Mouse (Mus musculus): ENCODE results near the gene Eva1c.
A peak's percentile ranks its signal among the peaks of the same experiment; 100 is the strongest.

Gene Eva1c

DNA sequence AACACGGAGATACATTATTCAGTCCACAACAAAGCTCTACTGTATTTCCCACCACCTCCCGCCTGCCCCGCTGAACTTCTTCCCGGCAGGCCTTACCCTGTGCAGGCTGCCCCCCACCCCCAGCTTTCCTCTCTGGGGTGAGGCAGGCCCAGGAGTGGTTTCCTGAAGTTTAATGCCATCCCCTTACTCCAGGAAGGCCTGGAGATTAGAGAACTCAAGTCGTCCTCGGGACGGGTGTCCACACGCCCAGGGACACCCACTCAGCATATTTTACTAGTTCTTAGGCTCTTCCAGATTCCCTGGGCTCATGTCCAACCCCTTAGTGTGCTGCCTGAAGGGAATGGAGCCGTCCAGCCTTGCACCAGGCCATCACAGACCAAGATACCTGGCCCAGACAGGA is 39.1 kb downstream of the Eva1c start:
- DNase-seq (ENCODE audit: low read depth) = no peak

DNA sequence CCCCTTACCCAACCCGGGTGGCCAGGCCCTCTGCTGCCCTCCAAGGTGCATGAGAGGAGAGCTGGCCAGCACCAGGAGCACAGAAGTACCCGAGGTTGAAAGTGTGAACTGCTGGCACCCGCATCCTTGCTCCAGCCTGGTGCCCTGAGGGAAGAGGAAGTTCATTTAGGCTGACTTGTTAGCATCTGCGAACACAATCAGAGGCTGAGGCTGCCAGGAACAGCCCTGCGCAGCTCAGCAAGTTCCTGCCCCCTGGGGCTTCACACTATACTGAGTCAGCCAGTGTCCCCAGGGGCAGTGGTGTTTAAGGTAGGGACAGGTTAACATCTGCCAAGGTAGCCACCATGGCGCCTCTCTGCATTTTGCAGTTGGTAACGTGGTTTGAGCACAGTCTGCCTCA is 41.6 kb downstream of the Eva1c start:
- no peak for DNase-seq (ENCODE audit: low read depth)

DNA sequence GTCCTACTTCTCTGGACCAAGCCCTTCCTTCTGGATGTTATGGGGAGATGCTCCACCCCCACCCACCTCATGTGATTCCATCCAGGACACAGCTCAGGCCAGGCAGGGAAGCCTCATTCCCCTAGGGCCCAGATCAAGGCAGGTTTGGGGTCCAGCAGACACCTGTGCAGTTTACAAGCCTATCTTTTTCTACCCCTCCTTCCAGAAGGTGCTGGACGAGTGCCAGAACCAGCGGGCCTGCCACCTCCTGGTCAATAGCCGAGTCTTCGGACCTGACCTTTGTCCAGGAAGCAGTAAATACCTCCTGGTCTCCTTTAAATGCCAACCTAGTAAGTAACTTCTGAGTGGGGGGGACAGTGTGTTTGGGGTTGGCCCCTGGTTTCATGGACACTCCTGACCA is 42.8 kb downstream of the Eva1c start:
- DNase-seq (ENCODE audit: low read depth) = no peak

DNA sequence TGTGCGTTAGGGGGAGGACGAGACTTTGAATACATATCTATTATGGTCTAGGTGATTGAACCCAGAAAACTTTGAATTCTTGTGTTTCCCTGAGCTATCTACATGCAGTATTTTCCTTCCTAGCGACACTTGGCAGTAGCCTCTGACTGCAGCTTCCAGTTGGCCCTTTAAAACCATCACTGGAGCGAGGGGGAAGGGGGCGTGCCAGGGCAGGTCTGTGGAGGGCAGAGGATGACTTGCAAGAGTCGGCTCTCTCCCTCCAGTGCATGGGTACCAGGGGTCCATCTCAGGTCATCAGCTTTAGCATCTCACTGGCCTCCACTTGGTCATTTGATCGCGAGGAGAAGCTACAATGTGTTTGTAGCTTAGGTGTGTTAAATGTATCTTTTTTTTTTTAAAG is 46.4 kb downstream of the Eva1c start:
- DNase-seq (ENCODE audit: low read depth) = no peak

DNA sequence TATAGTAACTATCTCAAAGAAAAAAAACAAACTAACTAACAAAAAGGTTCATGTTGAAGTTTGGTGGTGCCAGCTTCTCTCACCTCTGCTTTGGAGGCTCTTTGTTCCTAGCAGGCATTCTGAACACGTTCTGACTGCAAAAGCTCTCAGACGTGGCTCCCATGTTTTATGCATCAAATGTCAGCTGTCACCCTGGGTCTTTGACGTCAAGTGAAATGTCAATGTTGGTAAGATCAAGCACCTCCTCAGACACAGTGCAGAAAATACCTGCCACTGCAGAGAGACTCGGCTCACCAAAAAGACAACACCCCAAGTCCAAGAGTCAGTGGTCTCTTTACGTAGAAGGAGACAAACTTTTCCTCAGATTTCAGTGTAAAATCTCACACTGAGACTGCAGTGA is 48.0 kb downstream of the Eva1c start:
- no peak for DNase-seq (ENCODE audit: low read depth)

DNA sequence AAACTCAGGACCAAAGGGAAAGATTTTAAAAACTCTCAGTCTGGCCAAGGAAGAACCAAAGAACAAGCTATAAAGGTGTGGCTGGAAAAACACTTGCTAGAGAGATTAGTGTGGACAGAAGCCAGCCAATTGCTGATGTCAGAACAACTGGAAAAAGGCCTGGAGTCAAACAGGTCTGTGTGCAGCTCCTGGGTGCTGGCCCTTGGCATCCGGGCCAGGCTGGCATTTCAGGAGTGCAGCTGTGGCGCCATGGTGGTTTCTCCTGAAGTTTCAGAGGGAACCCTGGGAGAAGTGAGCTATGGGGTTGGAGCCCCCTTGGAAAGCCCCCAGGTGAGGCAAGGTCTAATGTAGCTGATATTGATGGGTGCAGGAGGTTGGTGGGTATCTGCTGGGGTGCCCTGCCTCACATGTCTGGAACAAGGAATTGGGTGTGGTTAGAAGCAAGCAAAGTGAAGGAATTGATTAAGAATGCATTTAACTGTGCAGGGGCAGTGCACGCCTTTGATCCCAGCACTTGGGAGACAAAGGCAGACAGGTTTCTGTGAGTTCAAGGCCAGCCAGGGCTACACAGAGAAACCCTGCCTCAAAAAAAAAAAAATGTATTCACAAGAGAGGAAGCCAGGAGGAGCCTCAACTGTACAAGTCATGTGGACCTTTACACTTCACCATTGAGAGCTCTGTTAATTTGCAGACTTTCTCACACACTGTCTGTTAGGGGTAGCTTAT is 51.8 kb downstream of the Eva1c start:
- DNase-seq (ENCODE audit: low read depth) = no peak

DNA sequence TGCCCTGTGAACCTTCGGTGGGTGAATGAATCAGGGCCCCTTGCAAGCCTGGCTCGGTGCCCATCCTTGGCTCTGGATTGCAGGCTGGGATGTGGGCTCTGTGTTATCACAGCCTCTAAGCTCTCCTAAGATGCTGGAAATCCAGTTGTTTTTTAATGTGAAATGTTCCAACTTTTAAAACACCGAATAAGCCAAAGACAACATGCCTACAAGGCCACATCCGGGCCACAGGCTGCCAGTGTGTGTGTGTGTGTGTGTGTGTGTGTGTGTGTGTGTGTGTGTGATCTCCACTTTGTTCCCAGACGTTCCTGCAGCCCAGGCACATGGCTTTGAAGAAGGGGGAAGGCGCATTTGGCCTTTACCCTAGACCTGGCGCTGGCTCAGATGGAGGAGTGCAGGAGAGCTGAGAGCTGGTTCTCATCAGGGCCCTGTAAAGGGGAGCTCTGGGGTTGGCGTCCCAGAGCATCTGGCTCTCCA is 56.0 kb downstream of the Eva1c start:
- peak; percentile 86 for DNase-seq (ENCODE audit: low read depth)

DNA sequence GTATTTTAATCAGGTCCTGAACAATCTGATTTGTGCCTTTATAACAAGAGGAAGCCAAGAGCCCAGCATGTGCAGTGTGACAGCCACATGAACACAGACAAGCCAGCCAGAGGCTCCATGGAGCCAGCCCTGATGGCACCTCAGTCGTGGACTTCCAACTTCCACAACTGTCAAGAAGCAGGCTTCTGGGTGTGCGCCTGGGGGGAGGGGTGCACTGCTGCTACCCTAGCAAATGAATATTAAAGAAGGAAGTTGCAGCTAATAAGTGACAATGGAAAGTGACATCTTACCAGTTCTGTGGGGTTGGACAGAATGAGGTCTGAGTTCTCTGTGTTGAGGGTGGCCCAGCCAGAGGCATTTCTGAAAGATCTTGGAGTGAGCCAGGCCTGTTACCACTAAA is 58.8 kb downstream of the Eva1c start:
- DNase-seq (ENCODE audit: low read depth) = no peak

DNA sequence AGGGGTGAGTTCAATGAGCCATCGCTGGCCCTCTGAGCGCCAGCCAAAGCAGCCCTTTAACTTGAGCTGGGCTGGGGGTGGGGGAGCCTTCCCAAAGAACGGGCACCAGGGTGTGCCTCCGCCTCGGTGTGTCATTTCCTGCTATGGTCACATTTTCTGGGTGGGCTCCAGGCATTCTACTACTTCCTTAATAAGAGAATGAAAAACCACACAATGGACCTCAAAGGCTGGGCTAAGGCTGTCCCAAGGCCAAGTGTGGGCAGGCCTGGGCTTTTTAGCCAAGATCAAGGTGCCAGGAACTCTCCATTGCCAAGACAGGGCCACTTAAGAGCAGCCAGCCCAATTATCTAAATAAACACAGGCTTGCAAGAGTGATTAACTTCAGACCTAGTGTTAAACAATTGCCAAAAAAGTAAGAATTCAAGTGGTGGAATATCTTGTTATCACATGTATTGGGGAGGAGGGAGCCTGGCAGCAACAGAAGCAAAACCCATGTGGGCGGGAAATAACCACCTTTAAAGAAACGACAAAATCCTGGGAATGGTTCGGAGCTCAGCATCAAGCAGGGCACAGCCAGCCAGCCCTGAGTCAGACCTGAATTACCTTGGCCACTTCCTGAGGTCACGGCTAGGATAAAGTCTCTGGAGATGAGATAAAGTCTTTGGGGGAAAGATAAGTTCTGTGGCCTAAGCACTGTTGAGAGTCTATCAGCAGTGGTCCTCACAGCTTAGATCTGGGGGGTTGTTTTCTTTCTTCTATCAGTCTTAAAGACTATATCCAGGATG is 59.5 kb downstream of the Eva1c start:
- peak; percentile 95 for DNase-seq (ENCODE audit: low read depth)

DNA sequence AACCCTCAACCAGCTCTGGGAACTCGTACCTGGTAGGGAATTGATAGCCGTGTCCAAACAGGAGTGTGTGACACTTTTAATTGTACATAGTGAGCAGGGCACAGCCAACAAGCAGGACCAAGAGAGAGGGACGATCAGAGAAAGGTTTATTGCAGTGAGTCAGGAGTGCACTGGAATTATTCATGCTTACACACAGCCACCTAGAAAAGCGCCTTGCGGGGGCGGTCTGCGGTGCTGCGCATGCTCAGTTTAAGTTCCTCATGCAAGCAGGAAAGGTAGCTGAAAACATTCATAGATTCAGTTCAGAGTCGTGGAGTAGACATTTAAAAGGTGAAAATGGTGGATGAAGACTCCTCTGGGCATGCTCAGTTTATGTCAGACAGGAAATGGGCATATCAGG is 64.2 kb downstream of the Eva1c start:
- DNase-seq (ENCODE audit: low read depth) = no peak

DNA sequence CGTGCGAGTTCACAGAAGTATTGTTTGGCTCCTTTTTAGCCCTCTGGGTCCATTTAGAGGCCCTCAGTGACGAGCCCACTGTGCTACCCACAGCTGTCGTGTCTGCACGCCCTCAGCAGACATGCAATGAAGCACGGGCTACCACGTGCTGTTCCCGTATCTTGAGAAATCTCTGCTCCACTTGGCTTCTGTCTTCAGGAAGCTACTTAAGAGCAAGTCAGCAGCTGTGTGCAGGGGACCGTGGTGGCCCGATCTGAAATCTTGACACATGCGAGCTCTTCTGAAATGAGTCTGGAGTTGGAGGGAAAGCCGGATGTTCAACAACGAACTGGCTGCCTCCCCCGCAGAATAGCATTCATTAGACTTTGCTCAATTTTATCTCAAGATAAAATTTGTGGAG is 65.1 kb downstream of the Eva1c start:
- DNase-seq (ENCODE audit: low read depth) = no peak

DNA sequence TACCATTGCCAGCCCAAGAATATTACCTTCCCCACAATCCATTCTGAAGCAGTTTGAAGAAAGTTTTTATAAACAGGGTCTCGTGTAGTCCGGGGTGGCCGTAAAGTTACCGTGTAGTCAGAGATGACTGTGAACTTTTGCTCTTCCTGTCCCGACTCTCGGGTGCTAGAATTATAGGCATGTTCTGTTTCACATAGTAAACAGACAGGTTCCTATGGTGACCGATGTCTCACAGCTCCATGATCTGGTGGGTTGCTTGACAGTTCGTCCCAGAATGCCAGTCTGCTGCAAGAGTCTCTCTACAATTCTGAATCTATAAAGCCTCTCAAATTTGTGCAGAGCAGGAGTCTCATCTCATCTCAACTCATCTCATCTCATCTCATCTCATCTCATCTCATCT is 65.6 kb downstream of the Eva1c start:
- DNase-seq (ENCODE audit: low read depth) = no peak

DNA sequence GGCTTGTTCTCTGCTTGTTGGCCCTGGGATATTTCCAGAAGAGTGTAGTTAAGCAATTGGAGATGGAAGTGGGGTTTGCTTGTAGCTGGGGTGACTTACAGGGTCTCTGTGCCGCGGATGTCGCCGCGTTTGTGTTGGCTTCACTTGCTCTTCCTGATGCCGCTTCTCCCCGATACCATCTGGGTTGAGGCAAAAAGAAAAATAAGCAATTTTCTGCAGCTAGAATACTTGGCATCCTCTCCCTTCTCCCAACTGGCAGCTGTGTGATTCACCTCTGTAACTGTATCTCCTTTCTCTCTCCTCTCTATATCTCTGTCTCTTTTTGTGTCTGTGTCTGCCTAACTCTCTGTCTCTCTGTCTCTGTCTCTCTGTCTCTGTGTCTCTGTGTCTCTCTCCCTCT is 66.5 kb downstream of the Eva1c start:
- DNase-seq (ENCODE audit: low read depth) = no peak

DNA sequence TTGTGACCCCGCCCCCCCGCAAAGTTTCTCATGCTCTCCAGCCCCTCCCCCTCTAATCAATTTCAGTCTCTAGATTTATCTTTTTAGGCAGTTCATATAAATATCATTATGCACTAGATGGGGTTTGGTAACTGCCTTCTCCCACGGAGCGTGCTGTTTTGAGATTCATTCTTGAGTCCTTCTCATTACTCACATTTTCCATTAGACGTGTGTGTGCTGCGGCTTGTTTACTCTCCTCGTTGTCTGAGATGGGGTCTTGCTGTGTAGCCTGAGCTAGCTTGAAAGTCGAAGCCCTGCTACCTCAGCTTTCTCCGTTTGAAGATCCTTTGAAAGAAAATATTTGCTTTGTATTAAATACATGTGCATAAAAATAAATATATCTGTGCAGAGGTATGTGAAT is 67.3 kb downstream of the Eva1c start:
- no peak for DNase-seq (ENCODE audit: low read depth)

DNA sequence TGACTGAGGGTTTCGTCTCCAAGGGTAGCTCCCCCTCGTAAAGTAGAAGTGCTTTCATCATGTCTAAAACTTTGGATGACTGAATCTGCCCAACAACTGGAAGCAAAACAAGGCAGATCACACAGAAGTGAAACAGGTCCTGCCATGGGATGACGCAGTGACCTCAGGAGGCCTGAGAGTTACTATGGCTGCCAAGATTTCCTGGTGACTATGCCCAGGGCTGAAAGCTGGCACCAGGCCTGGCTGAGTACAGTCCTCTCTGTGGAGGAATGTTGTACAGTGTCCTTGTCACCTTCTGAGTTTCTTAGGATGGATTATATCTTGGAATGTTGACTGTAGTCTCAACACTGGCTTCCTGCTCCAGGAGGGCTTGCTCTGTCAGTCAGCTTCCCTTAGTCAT is 71.1 kb downstream of the Eva1c start:
- no peak for DNase-seq (ENCODE audit: low read depth)

DNA sequence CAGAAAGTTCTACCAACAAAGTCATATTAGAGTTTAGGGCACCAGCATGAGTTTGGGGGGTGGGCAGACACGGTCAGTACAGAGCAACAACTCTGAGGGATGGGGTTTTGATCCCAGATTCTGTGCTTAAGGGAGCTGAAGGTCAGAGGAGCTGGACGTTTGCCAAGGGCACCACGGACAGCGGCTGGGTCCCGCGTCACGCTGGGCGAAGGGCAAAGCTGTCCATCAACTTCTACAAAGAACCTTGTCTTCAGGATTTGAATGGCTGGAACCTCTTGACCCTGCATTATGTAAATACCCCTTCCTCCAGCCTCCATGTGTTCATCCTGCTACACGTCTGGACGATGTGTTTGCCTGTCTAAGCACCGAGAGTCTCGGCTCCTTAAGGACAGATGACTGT is 73.0 kb downstream of the Eva1c start:
- DNase-seq (ENCODE audit: low read depth) = no peak

DNA sequence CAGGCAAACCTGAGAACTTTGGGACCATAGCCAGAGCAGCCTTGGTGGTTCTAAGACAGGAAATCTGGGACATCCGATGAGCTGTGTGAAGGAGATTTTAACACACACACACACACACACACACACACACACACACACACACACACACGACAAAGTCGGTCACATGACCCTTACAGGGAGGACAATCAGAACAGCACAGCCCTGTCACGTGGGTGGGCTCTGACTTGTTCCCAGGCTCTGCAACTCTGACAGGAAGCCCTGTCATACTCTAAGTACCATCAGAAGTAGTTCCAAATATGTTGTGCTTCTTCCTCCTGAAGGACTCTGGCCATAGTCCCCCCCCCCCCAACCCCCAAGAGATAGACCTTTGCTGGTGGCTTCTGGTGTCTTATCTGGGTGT is 74.8 kb downstream of the Eva1c start:
- DNase-seq (ENCODE audit: low read depth) = no peak

DNA sequence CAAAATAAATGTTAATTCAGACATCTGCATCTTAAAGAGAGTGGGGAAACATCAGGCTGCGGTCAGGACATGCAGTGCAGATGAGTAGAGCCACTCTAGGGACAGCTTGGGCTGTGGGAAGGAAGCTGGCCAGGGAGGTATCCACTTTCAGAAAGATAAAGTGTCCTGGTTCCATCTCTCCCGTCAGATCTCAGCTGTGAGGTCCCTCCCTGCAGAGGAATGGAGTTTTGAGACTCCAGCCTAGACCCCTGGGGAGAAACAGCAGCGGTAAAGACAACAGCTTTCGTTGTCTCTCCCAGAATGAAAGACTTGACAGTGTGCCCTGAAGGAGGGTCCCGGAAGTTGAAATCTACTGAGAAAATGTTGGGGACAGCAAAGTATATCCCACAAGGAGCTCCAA is 76.8 kb downstream of the Eva1c start:
- no peak for DNase-seq (ENCODE audit: low read depth)

DNA sequence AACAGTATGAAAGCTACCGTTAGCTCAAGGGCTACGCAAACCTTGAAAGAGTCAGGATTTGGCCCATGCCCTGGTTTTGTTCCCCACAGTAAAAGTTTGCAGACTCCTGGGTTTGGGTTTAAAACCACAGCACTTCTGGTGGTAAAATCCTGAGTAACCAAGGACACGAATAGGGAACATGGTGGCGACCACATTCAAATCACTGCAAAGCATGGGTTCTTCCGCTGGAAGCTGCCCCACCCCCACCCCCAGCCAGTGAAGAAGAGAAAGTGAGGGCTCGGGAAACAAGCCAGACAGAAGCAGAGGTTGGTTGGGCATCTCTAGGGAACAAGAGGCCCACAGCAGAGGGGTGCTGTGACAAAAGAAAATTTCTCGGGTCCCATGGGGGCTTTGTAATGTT is 80.7 kb downstream of the Eva1c start:
- DNase-seq (ENCODE audit: low read depth) = no peak

DNA sequence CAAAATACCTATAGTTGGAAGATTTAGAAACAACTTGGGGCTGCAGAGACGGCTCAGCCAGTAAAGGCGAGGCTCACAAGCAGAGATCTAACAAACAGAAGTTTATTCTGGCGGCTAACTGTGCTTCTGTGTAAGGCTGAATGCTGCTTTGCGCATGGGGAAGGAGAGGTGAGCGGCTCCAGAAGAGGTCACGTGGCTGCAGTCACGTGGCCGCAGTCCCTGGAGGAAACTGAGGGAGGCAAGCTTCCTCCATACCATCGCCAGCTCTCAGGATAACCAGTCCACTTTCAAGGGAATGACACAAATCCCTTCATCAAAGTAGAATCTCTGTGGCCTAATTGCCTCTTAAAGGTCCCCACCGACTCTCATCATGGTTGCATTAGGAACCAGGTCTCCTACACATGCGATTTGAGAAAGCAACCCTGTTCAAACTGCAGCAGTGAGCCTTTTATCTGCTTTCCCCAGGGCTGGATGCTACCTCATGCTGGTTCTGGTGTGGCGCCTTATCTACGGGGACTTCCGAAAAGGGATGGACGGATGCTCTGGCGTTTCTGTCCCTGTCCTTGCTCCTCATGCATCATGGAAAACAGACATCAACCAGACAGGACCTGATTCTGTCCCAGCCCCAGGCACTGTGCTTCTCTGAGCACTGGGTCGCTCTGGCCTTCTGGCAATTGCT is 84.5 kb downstream of the Eva1c start:
- DNase-seq (ENCODE audit: low read depth) = no peak

DNA sequence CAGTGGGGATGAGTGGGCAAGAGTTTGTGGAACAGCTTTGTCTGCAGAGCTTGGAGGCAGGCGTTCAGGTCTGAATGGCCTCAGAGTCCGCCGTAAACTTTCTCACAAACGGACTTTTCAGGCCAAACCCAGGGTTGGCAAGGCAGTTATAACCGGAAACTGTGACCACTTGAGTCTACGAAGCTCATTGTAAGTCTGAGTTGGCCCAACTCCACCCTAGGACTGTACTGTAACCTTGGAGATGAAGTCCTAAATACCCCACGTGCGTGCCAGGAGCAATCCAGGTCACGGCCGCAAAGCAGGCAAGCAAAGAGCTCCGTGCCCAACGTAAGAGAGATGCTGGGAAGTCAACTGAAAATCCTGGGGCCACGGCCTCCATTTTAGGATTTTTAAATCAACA is 85.2 kb downstream of the Eva1c start:
- peak; percentile 82 for DNase-seq (ENCODE audit: low read depth)

DNA sequence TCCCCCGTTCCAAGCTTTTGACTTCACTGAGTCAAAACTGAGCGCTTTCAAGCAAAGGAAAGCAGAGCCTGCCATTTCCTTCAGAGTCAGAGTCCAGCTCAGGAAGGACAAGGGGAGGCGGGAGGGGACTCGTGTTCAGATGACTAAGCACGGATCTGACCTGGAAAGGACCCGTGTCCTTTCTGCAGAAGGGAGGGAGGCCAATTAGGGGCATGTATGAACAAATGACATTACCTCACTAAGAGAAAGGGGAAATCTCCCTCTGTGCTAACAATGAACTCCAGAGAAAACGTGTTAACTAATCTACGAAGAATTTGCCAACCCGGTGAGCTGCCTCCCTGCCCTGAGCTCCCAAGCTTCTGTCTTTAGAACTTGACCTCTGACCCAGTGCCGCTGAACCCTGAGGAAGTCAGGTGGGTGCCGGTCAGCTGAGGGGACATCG is 89.5 kb downstream of the Eva1c start:
- peak; percentile 13 for DNase-seq (ENCODE audit: low read depth)

DNA sequence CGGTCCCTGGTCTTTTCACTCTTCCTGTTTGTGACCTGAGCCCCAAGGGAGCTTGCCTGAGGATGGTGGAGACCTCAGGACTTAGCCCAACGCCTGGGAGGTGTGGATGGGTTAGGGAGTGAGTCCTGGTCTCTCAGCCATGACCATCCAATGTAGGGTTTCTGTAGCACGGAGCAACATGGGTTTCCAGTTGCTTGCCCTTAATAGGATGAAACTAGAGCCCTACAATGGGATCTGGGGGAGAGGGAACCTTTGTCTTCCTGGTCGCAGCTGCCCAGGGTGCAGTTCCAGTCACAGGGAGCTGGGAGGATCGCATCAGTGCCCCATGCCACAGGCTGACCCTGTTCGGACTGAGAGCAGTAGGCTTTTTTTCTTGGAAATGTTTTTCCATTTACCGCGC is 90.6 kb downstream of the Eva1c start:
- DNase-seq (ENCODE audit: low read depth) = no peak
